Mouse (Mus musculus): ENCODE results near the gene L1td1. TPM values are rescaled to one million over a fixed set of nuclear protein-coding genes. Genes with fewer than 3 reads are reported as not detected.

Gene L1td1
- polyA plus RNA-seq, 1 experiment, result not detected

DNA sequence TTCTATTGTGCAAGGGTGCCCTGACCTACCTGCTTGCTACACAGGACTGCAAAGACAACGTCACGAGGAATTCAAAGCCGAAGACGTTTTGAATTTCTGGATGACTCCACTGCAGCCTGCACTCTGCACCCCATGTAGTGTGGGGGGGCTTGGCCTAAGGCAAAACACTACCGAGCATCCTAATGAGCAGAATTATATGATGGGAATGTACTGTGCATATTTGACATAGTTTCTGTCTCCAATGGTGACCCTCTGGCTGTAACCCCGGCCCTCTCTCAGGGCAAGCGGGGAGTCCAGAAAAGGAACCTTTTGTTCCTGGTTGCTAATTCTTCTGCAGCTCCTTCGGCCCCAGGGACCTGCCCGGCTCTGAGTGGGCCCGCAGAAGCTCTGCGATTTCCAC, 29.6 kb downstream of the L1td1 start:
- no peaks in the 10 kb centered on the region for H3K27me3 ChIP-seq (ENCODE audit: control insufficient read depth, insufficient read depth, low read length)
- H3K36me3 ChIP-seq (ENCODE audit: control insufficient read depth, insufficient read depth, low read length), result no peaks in the 10 kb centered on the region
- no peak overlapping the region for H3K4me3 ChIP-seq (ENCODE audit: control insufficient read depth, insufficient read depth, low read length)
- TF ChIP-seq CTCF (IDR thresholded peaks at IDR 0.05; ENCODE audit: borderline replicate concordance, control insufficient read depth, extremely low read depth, insufficient read depth, low read length, poor library complexity), result no peak
- no peak for TF ChIP-seq POLR2A (IDR thresholded peaks at IDR 0.05; ENCODE audit: control insufficient read depth, extremely low read depth, insufficient read depth, low read length, poor library complexity)
- WGBS, result 89% methylated on average over 11 of the region's 11 CpGs
- no peak for DNase-seq
- no peak overlapping the region for H3K27ac ChIP-seq (ENCODE audit: control insufficient read depth, insufficient read depth, low read length)
- no peaks in the 10 kb centered on the region for H3K4me1 ChIP-seq (replicated peaks; ENCODE audit: control insufficient read depth, insufficient read depth, low read length)

DNA sequence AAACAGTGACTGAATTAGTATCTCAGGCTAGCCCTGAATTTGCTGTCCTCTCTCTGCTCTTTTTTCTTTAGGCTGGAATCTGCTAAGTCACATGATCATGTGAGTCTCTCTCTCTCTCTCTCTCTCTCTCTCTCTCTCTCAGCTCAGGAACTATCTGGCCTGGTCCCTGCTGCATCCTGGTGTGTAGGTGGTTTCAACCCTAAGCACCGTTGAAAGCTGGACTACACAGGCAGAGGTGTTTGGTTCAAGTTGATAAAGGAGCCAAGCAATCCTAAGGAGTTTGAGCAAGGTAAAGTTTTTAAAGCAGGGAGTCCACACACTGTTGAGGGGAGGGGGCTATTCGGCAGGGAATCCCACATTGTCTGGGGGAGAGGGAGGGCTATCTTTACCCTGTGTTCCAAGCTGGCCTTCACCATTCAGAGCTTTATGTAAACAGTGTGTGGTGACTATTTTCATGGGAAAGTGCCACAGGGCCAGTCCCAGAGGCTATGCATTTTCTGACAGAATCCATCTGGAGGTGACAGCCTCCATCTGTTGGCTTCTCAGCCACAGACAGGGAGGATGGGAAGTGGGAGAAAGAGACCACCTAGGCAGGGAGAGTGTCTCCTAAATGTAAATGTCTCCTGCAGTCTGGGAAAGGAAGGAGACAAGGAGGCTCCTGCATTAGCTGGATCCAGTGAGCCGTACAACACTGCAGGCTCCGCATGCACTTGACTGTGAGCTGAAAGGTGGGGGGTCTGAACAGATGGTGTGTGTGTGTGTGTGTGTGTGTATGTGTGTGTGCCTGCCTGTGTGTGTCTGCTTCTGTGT, 31.7 kb downstream of the L1td1 start:
- TF ChIP-seq CTCF (IDR thresholded peaks at IDR 0.05; ENCODE audit: borderline replicate concordance, control insufficient read depth, extremely low read depth, insufficient read depth, low read length, poor library complexity) (no peak), POLR2A (IDR thresholded peaks at IDR 0.05; ENCODE audit: control insufficient read depth, extremely low read depth, insufficient read depth, low read length, poor library complexity) (no peak)
- Histone ChIP-seq H3K4me1 (replicated peaks; ENCODE audit: control insufficient read depth, insufficient read depth, low read length) (no peaks in the 10 kb centered on the region), H3K27ac (ENCODE audit: control insufficient read depth, insufficient read depth, low read length) (no peak overlapping the region), H3K27me3 (ENCODE audit: control insufficient read depth, insufficient read depth, low read length) (no peaks in the 10 kb centered on the region), H3K4me3 (ENCODE audit: control insufficient read depth, insufficient read depth, low read length) (no peak overlapping the region), H3K36me3 (ENCODE audit: control insufficient read depth, insufficient read depth, low read length) (no peaks in the 10 kb centered on the region)
- 86% methylated on average over 4 of the region's 4 CpGs for WGBS
- DNase-seq, result no peak

DNA sequence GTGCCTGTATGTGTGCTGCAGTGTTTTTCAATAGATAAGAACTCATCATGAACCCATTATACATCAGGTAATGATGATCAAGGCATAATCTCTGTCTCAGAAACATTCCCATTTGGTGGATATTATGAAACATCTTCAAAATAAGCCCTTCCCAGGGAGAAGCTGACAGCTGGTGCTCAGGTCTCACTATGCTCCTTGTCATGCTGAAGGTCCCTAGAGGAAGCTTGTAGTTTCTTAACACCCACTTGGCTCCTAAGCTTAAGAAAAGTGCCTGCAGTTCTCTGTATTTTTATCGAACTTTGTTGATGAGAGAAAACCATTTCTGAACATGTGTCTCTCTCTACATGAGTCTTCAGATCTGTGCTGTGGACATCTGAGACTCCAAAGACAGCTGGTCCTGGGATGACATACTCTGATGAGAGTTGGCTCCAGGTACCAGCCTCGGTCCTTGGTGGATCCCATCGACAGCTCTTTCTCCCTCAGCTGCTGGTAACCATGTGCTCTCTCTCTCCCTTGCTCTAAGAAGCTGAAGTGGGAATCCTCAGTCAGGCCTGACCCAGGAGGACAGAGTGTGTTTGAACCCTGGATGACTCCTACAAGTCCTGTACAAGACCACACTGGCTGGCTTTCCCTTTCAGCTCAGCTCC, 32.5 kb downstream of the L1td1 start:
- H3K27me3 ChIP-seq (ENCODE audit: control insufficient read depth, insufficient read depth, low read length), result no peaks in the 10 kb centered on the region
- WGBS, result 92% methylated on average over 3 of the region's 3 CpGs
- no peaks in the 10 kb centered on the region for H3K36me3 ChIP-seq (ENCODE audit: control insufficient read depth, insufficient read depth, low read length)
- no peak for DNase-seq
- no peak overlapping the region for H3K27ac ChIP-seq (ENCODE audit: control insufficient read depth, insufficient read depth, low read length)
- TF ChIP-seq POLR2A (IDR thresholded peaks at IDR 0.05; ENCODE audit: control insufficient read depth, extremely low read depth, insufficient read depth, low read length, poor library complexity), result no peak
- no peak for TF ChIP-seq CTCF (IDR thresholded peaks at IDR 0.05; ENCODE audit: borderline replicate concordance, control insufficient read depth, extremely low read depth, insufficient read depth, low read length, poor library complexity)
- no peak overlapping the region for H3K4me3 ChIP-seq (ENCODE audit: control insufficient read depth, insufficient read depth, low read length)
- H3K4me1 ChIP-seq (replicated peaks; ENCODE audit: control insufficient read depth, insufficient read depth, low read length), result no peaks in the 10 kb centered on the region

DNA sequence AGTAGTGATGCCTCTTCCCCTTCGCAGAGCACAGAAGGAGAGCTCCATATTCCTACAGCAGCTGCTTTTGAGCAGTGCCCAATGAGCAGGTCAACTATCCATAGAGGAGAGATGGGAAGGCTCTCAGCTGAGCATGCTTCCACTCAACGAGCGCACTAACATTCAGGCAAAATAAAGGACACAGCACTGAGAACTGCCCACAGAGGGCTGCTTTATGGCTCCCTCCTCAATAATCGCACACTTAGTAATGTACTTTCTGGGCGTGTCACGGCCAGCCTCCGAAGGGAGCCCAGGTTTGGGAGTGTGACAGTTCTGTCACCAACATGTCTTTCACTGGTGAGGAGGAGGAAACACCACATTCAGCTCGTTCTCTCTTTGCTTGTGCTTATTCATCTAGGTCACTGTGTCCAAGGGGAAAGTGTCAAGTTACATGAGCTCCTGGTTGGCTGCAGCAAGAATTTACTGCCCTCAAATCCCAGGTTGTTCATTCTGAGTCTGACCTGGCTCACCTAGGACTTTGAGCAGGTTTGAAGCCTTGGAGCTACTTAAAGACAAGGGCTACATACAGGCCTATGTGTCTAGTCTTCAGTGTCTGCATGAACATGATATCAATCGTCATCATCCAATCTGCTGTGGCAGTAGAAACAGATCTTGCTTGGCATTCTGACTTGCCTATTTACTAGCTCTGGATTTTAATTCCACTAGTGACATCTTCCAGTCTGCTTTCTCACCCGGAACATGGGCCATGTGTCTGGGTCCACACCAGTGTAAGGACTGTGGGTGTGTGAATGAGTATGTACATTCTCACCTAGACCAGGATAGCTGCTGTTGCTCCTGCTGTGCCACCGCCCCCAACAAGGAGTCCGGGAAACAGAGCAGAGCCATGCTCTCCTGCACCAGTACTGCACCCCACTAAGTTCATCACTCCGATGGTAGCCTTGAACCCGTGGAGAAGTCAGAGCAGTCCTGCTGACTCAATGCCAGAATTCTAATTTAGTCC, 40.9 kb downstream of the L1td1 start:
- DNase-seq, result no peak
- H3K4me1 ChIP-seq (replicated peaks; ENCODE audit: control insufficient read depth, insufficient read depth, low read length), result no peaks in the 10 kb centered on the region
- H3K4me3 ChIP-seq (ENCODE audit: control insufficient read depth, insufficient read depth, low read length), result no peak overlapping the region
- WGBS, result 87% methylated on average over 14 of the region's 14 CpGs
- no peak overlapping the region for H3K27ac ChIP-seq (ENCODE audit: control insufficient read depth, insufficient read depth, low read length)
- H3K27me3 ChIP-seq (ENCODE audit: control insufficient read depth, insufficient read depth, low read length), result no peaks in the 10 kb centered on the region
- no peaks in the 10 kb centered on the region for H3K36me3 ChIP-seq (ENCODE audit: control insufficient read depth, insufficient read depth, low read length)
- TF ChIP-seq CTCF (IDR thresholded peaks at IDR 0.05; ENCODE audit: borderline replicate concordance, control insufficient read depth, extremely low read depth, insufficient read depth, low read length, poor library complexity), result no peak
- no peak for TF ChIP-seq POLR2A (IDR thresholded peaks at IDR 0.05; ENCODE audit: control insufficient read depth, extremely low read depth, insufficient read depth, low read length, poor library complexity)

DNA sequence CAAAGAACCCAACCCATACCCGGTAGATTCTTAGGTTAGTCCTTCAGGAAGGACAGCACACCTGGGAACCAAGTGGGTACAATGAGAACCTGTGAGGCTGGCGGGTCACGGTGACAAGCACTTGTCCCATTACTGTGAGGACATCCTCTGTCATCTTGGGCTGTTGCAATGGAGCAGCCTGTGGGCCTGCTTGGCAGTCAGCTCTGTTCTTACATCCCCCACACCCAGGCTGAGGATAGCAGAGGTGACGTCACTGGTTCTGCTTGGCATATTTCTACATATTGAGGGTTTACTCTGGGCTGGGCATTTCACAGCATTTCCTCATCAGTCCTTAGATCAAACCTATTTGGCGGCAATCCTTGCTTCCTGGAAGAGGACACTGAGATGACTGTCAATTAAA, 47.3 kb downstream of the L1td1 start:
- Histone ChIP-seq H3K27me3 (ENCODE audit: control insufficient read depth, insufficient read depth, low read length) (no peaks in the 10 kb centered on the region), H3K4me1 (replicated peaks; ENCODE audit: control insufficient read depth, insufficient read depth, low read length) (no peaks in the 10 kb centered on the region), H3K27ac (ENCODE audit: control insufficient read depth, insufficient read depth, low read length) (no peak overlapping the region), H3K4me3 (ENCODE audit: control insufficient read depth, insufficient read depth, low read length) (no peak overlapping the region), H3K36me3 (ENCODE audit: control insufficient read depth, insufficient read depth, low read length) (no peaks in the 10 kb centered on the region)
- TF ChIP-seq CTCF (IDR thresholded peaks at IDR 0.05; ENCODE audit: borderline replicate concordance, control insufficient read depth, extremely low read depth, insufficient read depth, low read length, poor library complexity), result no peak
- TF ChIP-seq POLR2A (IDR thresholded peaks at IDR 0.05; ENCODE audit: control insufficient read depth, extremely low read depth, insufficient read depth, low read length, poor library complexity), result no peak
- DNase-seq, result no peak
- 98% methylated on average over 5 of the region's 5 CpGs for WGBS
